Mouse (Mus musculus) small intestine, adult 2 months (tissue): ENCODE measurements around the gene Ap5s1.
A peak's percentile ranks its signal among the peaks of the same experiment; 100 is the strongest.

Source experiments
- CTCF ChIP-seq: fragments of 200-500 bp; IDR thresholded peaks from 2 replicates; pipeline ENCODE4 v1.5.1; 2012; ENCODE audit warnings: low read depth, mild to moderate bottlenecking, control low read depth, inconsistent platforms, low read length, moderate library complexity, mixed read lengths; ENCODE audit not compliant: insufficient replicate concordance, insufficient read length; ENCODE audit errors: extremely low read depth
- POLR2A ChIP-seq: fragments of 200-500 bp; IDR thresholded peaks from 2 replicates; pipeline ENCODE4 v1.6.1; 2012; ENCODE audit warnings: low read depth, mild to moderate bottlenecking, control low read depth, inconsistent platforms, low read length, moderate library complexity

- TF ChIP-seq POLR2A (peak; percentile 24; the same call in 1 of the 2 replicates), CTCF (peak; percentile 99)
Observed at GRCm38 (mm10) chr2:131209969-131210792, 3.3 kb downstream of the Ap5s1 start.
